Mouse (Mus musculus) forebrain, embryonic 13.5 days (tissue): ENCODE results near the gene Foxd1. TPM values are rescaled to one million over a fixed set of nuclear protein-coding genes. Genes with fewer than 3 reads are reported as not detected.

Experiments
- ATAC-seq: fragments of 200-750 bp; cut with Nextera tagmentation; 2 replicates; pipeline ENCODE4 v1.8.0; 2017
- H3K27ac ChIP-seq: fragments of 300-500 bp; sonication (generic); 2 replicates; pipeline ENCODE4 v1.5.1; 2015; ENCODE audit warnings: inconsistent platforms, mild to moderate bottlenecking, moderate library complexity
- H3K27me3 ChIP-seq: fragments of 300-500 bp; sonication (generic); 2 replicates; pipeline ENCODE4 v1.6.1; 2015; ENCODE audit warnings: mild to moderate bottlenecking, inconsistent platforms
- H3K36me3 ChIP-seq: fragments of 300-500 bp; sonication (generic); 2 replicates; pipeline ENCODE4 v1.6.1; 2015; ENCODE audit warnings: mild to moderate bottlenecking, inconsistent platforms; ENCODE audit not compliant: poor library complexity, severe bottlenecking
- H3K4me1 ChIP-seq: fragments of 300-500 bp; sonication (generic); 2 replicates; pipeline ENCODE4 v1.6.1; 2015; ENCODE audit warnings: inconsistent platforms
- H3K4me2 ChIP-seq: fragments of 300-500 bp; sonication (generic); 2 replicates; pipeline ENCODE4 v1.6.1; 2015; ENCODE audit warnings: inconsistent platforms, mild to moderate bottlenecking, moderate library complexity
- H3K4me3 ChIP-seq: fragments of 300-500 bp; sonication (generic); 2 replicates; pipeline ENCODE4 v1.5.1; 2015; ENCODE audit warnings: mild to moderate bottlenecking, inconsistent platforms
- H3K9ac ChIP-seq: fragments of 300-500 bp; sonication (generic); 2 replicates; pipeline ENCODE4 v1.6.1; 2015; ENCODE audit warnings: mild to moderate bottlenecking, inconsistent platforms
- H3K9me3 ChIP-seq: fragments of 300-500 bp; sonication (generic); replicated peaks from 2 replicates; pipeline ENCODE4 v1.6.1; 2016; ENCODE audit warnings: inconsistent platforms
- WGBS: fragments of 180-500 bp; shearing (Covaris S2); methylation state at CpG from one replicate; pipeline ENCODE4 v1.1.7; 2015; 5-methylcytosine and 5-hydroxymethylcytosine counted together
- polyA plus RNA-seq: library from polyadenylated mRNA; unstranded; fragments of >200 nt; fragmentation: Nextera tagmentation; extraction: Ambion mirVana; gene quantifications from 2 replicates; pipeline ENCODE4 v1.2.1, GENCODE M21; 2015

Gene Foxd1
- polyA plus RNA-seq: 0.68 and 0.80 TPM in 2 replicates

GRCm38 (mm10) chr13:98354090-98354801, at the start of gene Foxd1:
Foxd1 (plus strand) TSS chr13:98354242.
- H3K4me3 ChIP-seq: peak within 1 kb of the TSS; percentile 44
- H3K9ac ChIP-seq: peak within 1 kb of the TSS; percentile 64
- peaks cover 28% of the 10 kb centered on the region for H3K4me1 ChIP-seq
- H3K4me2 ChIP-seq: peak within 1 kb of the TSS; percentile 65
- H3K27ac ChIP-seq: peak within 1 kb of the TSS; percentile 44
- under 1% methylated on average over 66 of the region's 76 CpGs for WGBS
- H3K36me3 ChIP-seq: no peaks in the 10 kb centered on the region
- H3K9me3 ChIP-seq: no peaks in the 10 kb centered on the region
- ATAC-seq: peak; percentile 85
- H3K27me3 ChIP-seq: peaks cover 94% of the 10 kb centered on the region

GRCm38 (mm10) chr13:98305257-98305656, 48.8 kb upstream of the Foxd1 start:
- 89% methylated on average over 9 of the region's 9 CpGs for WGBS
- no peak for ATAC-seq
- no peaks in the 10 kb centered on the region for H3K27me3 ChIP-seq
- peaks cover 8% of the 10 kb centered on the region; the same call in 1 of the 2 replicates for H3K4me1 ChIP-seq
- H3K9ac ChIP-seq: no peak overlapping the region
- H3K4me2 ChIP-seq: no peak overlapping the region
- peaks cover 25% of the 10 kb centered on the region for H3K36me3 ChIP-seq
- no peaks in the 10 kb centered on the region for H3K9me3 ChIP-seq
- no peak overlapping the region for H3K4me3 ChIP-seq
- H3K27ac ChIP-seq: no peak overlapping the region

- 0 out of 2 replicates have a peak, but pooled peaks have one; percentile 39 for ATAC-seq
- Histone ChIP-seq H3K4me3 (no peak overlapping the region), H3K27ac (peak overlapping the region; percentile 33; the same call in 1 of the 2 replicates), H3K9me3 (no peaks in the 10 kb centered on the region), H3K36me3 (peaks cover 36% of the 10 kb centered on the region), H3K9ac (no peak overlapping the region), H3K4me2 (no peak overlapping the region), H3K27me3 (no peaks in the 10 kb centered on the region), H3K4me1 (peaks cover 8% of the 10 kb centered on the region; the same call in 1 of the 2 replicates)
- 34% methylated on average over 5 of the region's 5 CpGs for WGBS
These were observed 47.6 kb upstream of the Foxd1 start for GRCm38 (mm10) chr13:98306393-98306792.

GRCm38 (mm10) chr13:98306852-98307475, 47.1 kb upstream of the Foxd1 start:
- no peak overlapping the region for H3K4me2 ChIP-seq
- H3K36me3 ChIP-seq: peaks cover 42% of the 10 kb centered on the region
- H3K27ac ChIP-seq: no peak overlapping the region
- no peak overlapping the region for H3K4me3 ChIP-seq
- WGBS: 56% methylated on average over 14 of the region's 14 CpGs
- H3K27me3 ChIP-seq: no peaks in the 10 kb centered on the region
- no peak overlapping the region for H3K9ac ChIP-seq
- ATAC-seq: no peak
- no peaks in the 10 kb centered on the region for H3K9me3 ChIP-seq
- peaks cover 8% of the 10 kb centered on the region; the same call in 1 of the 2 replicates for H3K4me1 ChIP-seq

- Histone ChIP-seq H3K4me2 (no peak overlapping the region), H3K9ac (no peak overlapping the region)
- WGBS: 85% methylated on average over 5 of the region's 5 CpGs
These were observed 46.0 kb upstream of the Foxd1 start for GRCm38 (mm10) chr13:98308004-98308403.

GRCm38 (mm10) chr13:98308724-98309123, 45.3 kb upstream of the Foxd1 start:
- no peak overlapping the region for H3K9ac ChIP-seq
- H3K27me3 ChIP-seq: no peaks in the 10 kb centered on the region
- no peak overlapping the region for H3K27ac ChIP-seq
- 88% methylated on average over 4 of the region's 4 CpGs for WGBS
- ATAC-seq: no peak
- H3K9me3 ChIP-seq: no peaks in the 10 kb centered on the region
- H3K4me3 ChIP-seq: no peak overlapping the region
- H3K4me2 ChIP-seq: no peak overlapping the region
- peaks cover 8% of the 10 kb centered on the region; the same call in 1 of the 2 replicates for H3K4me1 ChIP-seq
- H3K36me3 ChIP-seq: peaks cover 57% of the 10 kb centered on the region

More at GRCm38 (mm10) chr13:98308004-98308403, 46.0 kb upstream of the Foxd1 start:
- Histone ChIP-seq H3K27ac (no peak overlapping the region), H3K4me3 (no peak overlapping the region), H3K4me1 (peaks cover 8% of the 10 kb centered on the region; the same call in 1 of the 2 replicates), H3K27me3 (no peaks in the 10 kb centered on the region), H3K9me3 (no peaks in the 10 kb centered on the region), H3K36me3 (peaks cover 51% of the 10 kb centered on the region)
- no peak for ATAC-seq

GRCm38 (mm10) chr13:98311597-98311996, 42.4 kb upstream of the Foxd1 start:
- H3K9ac ChIP-seq: no peak overlapping the region
- no peak overlapping the region for H3K27ac ChIP-seq
- no peak overlapping the region for H3K4me2 ChIP-seq
- ATAC-seq: no peak
- H3K36me3 ChIP-seq: peaks cover 64% of the 10 kb centered on the region
- 97% methylated on average over 5 of the region's 5 CpGs for WGBS
- H3K4me1 ChIP-seq: peaks cover 19% of the 10 kb centered on the region
- H3K4me3 ChIP-seq: no peak overlapping the region
- no peaks in the 10 kb centered on the region for H3K9me3 ChIP-seq
- no peaks in the 10 kb centered on the region for H3K27me3 ChIP-seq

- H3K4me2 ChIP-seq: no peak overlapping the region
- no peak for ATAC-seq
- peaks cover 18% of the 10 kb centered on the region for H3K4me1 ChIP-seq
- no peak overlapping the region for H3K4me3 ChIP-seq
- no peaks in the 10 kb centered on the region for H3K27me3 ChIP-seq
- no peak overlapping the region for H3K9ac ChIP-seq
- no peaks in the 10 kb centered on the region for H3K9me3 ChIP-seq
- no peak overlapping the region for H3K27ac ChIP-seq
- WGBS: 78% methylated on average over 7 of the region's 7 CpGs
- peaks cover 53% of the 10 kb centered on the region for H3K36me3 ChIP-seq
These were observed 40.4 kb upstream of the Foxd1 start for GRCm38 (mm10) chr13:98313631-98314030.

GRCm38 (mm10) chr13:98315124-98315523, 38.9 kb upstream of the Foxd1 start:
- Histone ChIP-seq H3K9me3 (no peaks in the 10 kb centered on the region), H3K9ac (no peak overlapping the region), H3K4me2 (peak overlapping the region; percentile 79), H3K27me3 (no peaks in the 10 kb centered on the region), H3K36me3 (peaks cover 41% of the 10 kb centered on the region), H3K4me1 (peaks cover 18% of the 10 kb centered on the region), H3K4me3 (peak overlapping the region; percentile 99), H3K27ac (no peak overlapping the region)
- ATAC-seq: no peak
- WGBS: 83% methylated on average over 4 of the region's 4 CpGs

GRCm38 (mm10) chr13:98316140-98316479, 37.9 kb upstream of the Foxd1 start:
- H3K4me2 ChIP-seq: peak overlapping the region; percentile 79
- under 1% methylated on average over 17 of the region's 17 CpGs for WGBS
- peak overlapping the region; percentile 92 for H3K9ac ChIP-seq
- peaks cover 31% of the 10 kb centered on the region for H3K36me3 ChIP-seq
- H3K4me3 ChIP-seq: peak overlapping the region; percentile 99
- H3K4me1 ChIP-seq: peaks cover 18% of the 10 kb centered on the region
- no peaks in the 10 kb centered on the region for H3K27me3 ChIP-seq
- no peak for ATAC-seq
- no peaks in the 10 kb centered on the region for H3K9me3 ChIP-seq
- peak overlapping the region; percentile 76 for H3K27ac ChIP-seq

- H3K4me2 ChIP-seq: peak within 1 kb of the TSS; percentile 79
- WGBS: under 1% methylated on average over 85 of the region's 90 CpGs
- H3K36me3 ChIP-seq: peaks cover 25% of the 10 kb centered on the region
- H3K4me3 ChIP-seq: peak within 1 kb of the TSS; percentile 99
- no peaks in the 10 kb centered on the region for H3K9me3 ChIP-seq
- peak within 1 kb of the TSS; percentile 76 for H3K27ac ChIP-seq
- no peaks in the 10 kb centered on the region for H3K27me3 ChIP-seq
- peak; percentile 95 for ATAC-seq
- peaks cover 18% of the 10 kb centered on the region for H3K4me1 ChIP-seq
- H3K9ac ChIP-seq: peak within 1 kb of the TSS; percentile 92
These were observed 37.4 kb upstream of the Foxd1 start, which contains the start of gene Btf3 for GRCm38 (mm10) chr13:98316480-98317245. Btf3 (minus strand) TSS chr13:98317006.

GRCm38 (mm10) chr13:98317246-98317677, 36.8 kb upstream of the Foxd1 start:
- peak overlapping the region; percentile 76 for H3K27ac ChIP-seq
- H3K36me3 ChIP-seq: peaks cover 19% of the 10 kb centered on the region
- H3K4me1 ChIP-seq: peaks cover 18% of the 10 kb centered on the region
- H3K9ac ChIP-seq: peak overlapping the region; percentile 92
- H3K4me3 ChIP-seq: peak overlapping the region; percentile 99
- H3K4me2 ChIP-seq: peak overlapping the region; percentile 79
- no peaks in the 10 kb centered on the region for H3K27me3 ChIP-seq
- 3% methylated on average over 16 of the region's 16 CpGs for WGBS
- H3K9me3 ChIP-seq: no peaks in the 10 kb centered on the region
- no peak for ATAC-seq
